Mouse (Mus musculus) cortical plate, adult 2 months (tissue): ENCODE results near the gene Ssr1. TPM values are rescaled to one million over a fixed set of nuclear protein-coding genes. Genes with fewer than 3 reads are reported as not detected.

Source experiments
- H3K27ac ChIP-seq: fragments of 200-500 bp; 2 replicates; pipeline ENCODE4 v1.5.1; 2012; ENCODE audit warnings: low read length, control low read depth, inconsistent platforms; ENCODE audit not compliant: insufficient read depth
- H3K4me1 ChIP-seq: fragments of 200-500 bp; 2 replicates; pipeline ENCODE4 v1.6.1; 2011; ENCODE audit warnings: low read length; ENCODE audit not compliant: control insufficient read depth, insufficient read depth
- H3K4me3 ChIP-seq: fragments of 200-500 bp; 2 replicates; pipeline ENCODE4 v1.5.1; 2011; ENCODE audit warnings: mild to moderate bottlenecking, low read length, control low read depth; ENCODE audit not compliant: insufficient read depth
- CTCF ChIP-seq: fragments of 200-500 bp; IDR thresholded peaks from 2 replicates; pipeline ENCODE4 v1.5.1; 2011; ENCODE audit warnings: mild to moderate bottlenecking, control low read depth, low read length; ENCODE audit not compliant: insufficient read depth; ENCODE audit errors: extremely low read depth
- POLR2A ChIP-seq: fragments of 200-500 bp; IDR thresholded peaks from 2 replicates; pipeline ENCODE4 v1.6.1; 2011; ENCODE audit warnings: mild to moderate bottlenecking, low read length, control low read depth; ENCODE audit not compliant: insufficient read depth; ENCODE audit errors: extremely low read depth
- polyA plus RNA-seq: library from polyadenylated mRNA; depleted of rRNA; stranded (reverse); fragments of >200 nt; gene quantifications from 2 replicates; pipeline ENCODE4 v1.2.3, GENCODE M21; 2012; rRNA removed

The Ssr1 gene
- polyA plus RNA-seq, 1 experiment = 28.0 TPM

GRCm38 (mm10) chr13:37923091-37923490, 70.9 kb downstream of the Ssr1 start:
- TF ChIP-seq CTCF (no peak), POLR2A (no peak)
- Histone ChIP-seq H3K4me1 (no peaks in the 10 kb centered on the region), H3K27ac (no peak overlapping the region), H3K4me3 (no peak overlapping the region)

- TF ChIP-seq POLR2A = no peak
- TF ChIP-seq CTCF = no peak
- H3K4me1 ChIP-seq = no peaks in the 10 kb centered on the region
- no peak overlapping the region for H3K4me3 ChIP-seq
- H3K27ac ChIP-seq = no peak overlapping the region
Measured at GRCm38 (mm10) chr13:37920727-37921126, 73.3 kb downstream of the Ssr1 start.

- no peaks in the 10 kb centered on the region for H3K4me1 ChIP-seq
- no peak overlapping the region for H3K4me3 ChIP-seq
- TF ChIP-seq CTCF (no peak), POLR2A (no peak)
- H3K27ac ChIP-seq = no peak overlapping the region
Measured at GRCm38 (mm10) chr13:37919711-37920277, 74.2 kb downstream of the Ssr1 start.

GRCm38 (mm10) chr13:37918336-37919261, 75.4 kb downstream of the Ssr1 start:
- TF ChIP-seq CTCF (no peak), POLR2A (no peak)
- Histone ChIP-seq H3K4me3 (no peak overlapping the region), H3K27ac (no peak overlapping the region), H3K4me1 (no peaks in the 10 kb centered on the region)

Other genes starting within 250 kb of the Ssr1 start
- 32.0 and 32.9 TPM in 2 replicates for gene Rreb1, start 215.8 kb downstream of the Ssr1 start, polyA plus RNA-seq
- 26.3 and 33.7 TPM in 2 replicates for gene Riok1, start 42.8 kb upstream of the Ssr1 start, polyA plus RNA-seq
- gene Cage1, start 42.9 kb upstream of the Ssr1 start, polyA plus RNA-seq = 2.2 and 2.5 TPM in 2 replicates
- gene Dsp, start 157.1 kb upstream of the Ssr1 start, polyA plus RNA-seq = 0.06 and 2.1 TPM in 2 replicates
- gene Snrnp48, start 210.7 kb upstream of the Ssr1 start, polyA plus RNA-seq = 30.1 and 30.6 TPM in 2 replicates